ENCODE assay signal across 9 mouse cellular contexts in genomic region chr4:148337890-148338880, GRCm38 (mm10). TPM values are rescaled to one million over a fixed set of nuclear protein-coding genes. Genes with fewer than 3 reads are reported as not detected.
DNase-seq lines count a peak whose midpoint lies in the region; ATAC-seq and TF ChIP-seq lines count a peak whose summit lies in the region.
"Had no signal": no experiment of that assay in that cellular context is flagged by ENCODE, and none has a peak within 500 bp of the region (broad histone marks: within the 10 kb centered on the region; RNA-seq: fewer than 3 reads in every experiment).

No protein-coding gene starts in this region.

- ATAC-seq in intestine, postnatal 0 days = no peak
- no peak for ATAC-seq in intestine, embryonic 15.5 days
- ATAC-seq in forebrain, embryonic 13.5 days = 0 out of 2 replicates have a peak, but pooled peaks have one; percentile 32
- no peak for ATAC-seq in intestine, embryonic 16.5 days

- TF ChIP-seq POLR2A in testis, adult 2 months (IDR thresholded peaks at IDR 0.05; ENCODE audit: control insufficient read depth, low read depth, low read length) = no peak

- no peaks in the 10 kb centered on the region for H3K36me3 ChIP-seq in intestine, postnatal 0 days (ENCODE audit: control insufficient read depth, insufficient read depth)
- no peaks in the 10 kb centered on the region for H3K36me3 ChIP-seq in intestine, embryonic 15.5 days
- no peaks in the 10 kb centered on the region for H3K36me3 ChIP-seq in testis, adult 2 months (ENCODE audit: control insufficient read depth, insufficient read depth, low read length)
- no peaks in the 10 kb centered on the region for H3K36me3 ChIP-seq in forebrain, embryonic 13.5 days (ENCODE audit: poor library complexity, severe bottlenecking)
- H3K36me3 ChIP-seq in intestine, embryonic 16.5 days (ENCODE audit: control insufficient read depth, insufficient read depth, low read length) = no peaks in the 10 kb centered on the region
- H3K36me3 ChIP-seq: limb, embryonic 13.5 days had no signal

- no peaks in the 10 kb centered on the region for H3K27me3 ChIP-seq in intestine, postnatal 0 days (replicated peaks; ENCODE audit: control insufficient read depth, insufficient read depth, low read length)
- H3K27me3 ChIP-seq in intestine, embryonic 15.5 days (replicated peaks) = no peaks in the 10 kb centered on the region
- no peaks in the 10 kb centered on the region for H3K27me3 ChIP-seq in testis, adult 2 months (ENCODE audit: control insufficient read depth, insufficient read depth, low read length)
- no peaks in the 10 kb centered on the region for H3K27me3 ChIP-seq in forebrain, embryonic 13.5 days
- no peaks in the 10 kb centered on the region for H3K27me3 ChIP-seq in intestine, embryonic 16.5 days (replicated peaks; ENCODE audit: control insufficient read depth, insufficient read depth, low read length)
- H3K27me3 ChIP-seq: limb, embryonic 13.5 days had no signal

- no peak overlapping the region for H3K27ac ChIP-seq in intestine, postnatal 0 days (ENCODE audit: low read depth, low read length)
- no peak overlapping the region for H3K27ac ChIP-seq in intestine, embryonic 15.5 days
- H3K27ac ChIP-seq in testis, adult 2 months (ENCODE audit: control insufficient read depth, insufficient read depth, low read depth, low read length) = no peak overlapping the region
- no peak overlapping the region for H3K27ac ChIP-seq in forebrain, embryonic 13.5 days
- no peak overlapping the region for H3K27ac ChIP-seq in intestine, embryonic 16.5 days (ENCODE audit: low read length)
- H3K27ac ChIP-seq: limb, embryonic 13.5 days had no signal

- H3K4me2 ChIP-seq in intestine, postnatal 0 days (replicated peaks; ENCODE audit: low read depth) = no peak overlapping the region
- no peak overlapping the region for H3K4me2 ChIP-seq in intestine, embryonic 15.5 days (replicated peaks)
- no peak overlapping the region for H3K4me2 ChIP-seq in forebrain, embryonic 13.5 days
- H3K4me2 ChIP-seq in intestine, embryonic 16.5 days (ENCODE audit: low read depth, low read length) = no peak overlapping the region
- H3K4me2 ChIP-seq: limb, embryonic 13.5 days had no signal

- no peaks in the 10 kb centered on the region for H3K4me1 ChIP-seq in intestine, postnatal 0 days (replicated peaks; ENCODE audit: control insufficient read depth, insufficient read depth, low read length)
- H3K4me1 ChIP-seq in intestine, embryonic 15.5 days (replicated peaks) = no peaks in the 10 kb centered on the region
- H3K4me1 ChIP-seq in testis, adult 2 months (ENCODE audit: control insufficient read depth, insufficient read depth, low read length) = no peaks in the 10 kb centered on the region
- H3K4me1 ChIP-seq in forebrain, embryonic 13.5 days = peaks cover 8% of the 10 kb centered on the region
- H3K4me1 ChIP-seq in intestine, embryonic 16.5 days (ENCODE audit: control insufficient read depth, insufficient read depth, low read length) = no peaks in the 10 kb centered on the region

- DNase-seq in testis, postnatal 14 days (ENCODE audit: low spot score) = no peak
- no peak for DNase-seq in urinary bladder, adult 2 months (ENCODE audit: low spot score)
- no peak for DNase-seq in spleen, adult 18-20 months

- no peaks in the 10 kb centered on the region for H3K9me3 ChIP-seq in intestine, postnatal 0 days (ENCODE audit: control insufficient read depth)
- H3K9me3 ChIP-seq in intestine, embryonic 15.5 days = no peaks in the 10 kb centered on the region
- H3K9me3 ChIP-seq in forebrain, embryonic 13.5 days (replicated peaks) = no peaks in the 10 kb centered on the region
- no peaks in the 10 kb centered on the region for H3K9me3 ChIP-seq in intestine, embryonic 16.5 days (ENCODE audit: control insufficient read depth, low read length)
- H3K9me3 ChIP-seq: limb, embryonic 13.5 days had no signal

- TF ChIP-seq CTCF in intestine, postnatal 0 days (IDR thresholded peaks at IDR 0.05; ENCODE audit: low read depth) = peak; percentile 58
- peak; percentile 33; the same call in 1 of the 2 replicates for TF ChIP-seq CTCF in testis, adult 2 months (IDR thresholded peaks at IDR 0.05; ENCODE audit: control insufficient read depth, insufficient read depth, insufficient replicate concordance, low read depth, low read length)

- H3K4me3 ChIP-seq in intestine, postnatal 0 days (ENCODE audit: low read depth, low read length) = no peak overlapping the region
- H3K4me3 ChIP-seq in intestine, embryonic 15.5 days (replicated peaks) = no peak overlapping the region
- H3K4me3 ChIP-seq in testis, adult 2 months (ENCODE audit: control insufficient read depth, low read depth, low read length) = no peak overlapping the region
- H3K4me3 ChIP-seq in forebrain, embryonic 13.5 days = no peak overlapping the region
- no peak overlapping the region for H3K4me3 ChIP-seq in intestine, embryonic 16.5 days (ENCODE audit: low read length)
- H3K4me3 ChIP-seq: limb, embryonic 13.5 days had no signal

- no peak overlapping the region for H3K9ac ChIP-seq in intestine, postnatal 0 days (ENCODE audit: low read depth, low read length)
- no peak overlapping the region for H3K9ac ChIP-seq in intestine, embryonic 15.5 days
- H3K9ac ChIP-seq in forebrain, embryonic 13.5 days = no peak overlapping the region
- H3K9ac ChIP-seq in intestine, embryonic 16.5 days (ENCODE audit: low read depth, low read length) = no peak overlapping the region
- H3K9ac ChIP-seq: limb, embryonic 13.5 days had no signal

- WGBS in intestine, postnatal 0 days = 55% methylated on average over 13 of the region's 13 CpGs
- WGBS in intestine, embryonic 15.5 days = 51% methylated on average over 13 of the region's 13 CpGs
- WGBS in forebrain, embryonic 13.5 days = 63% methylated on average over 13 of the region's 13 CpGs
- 57% methylated on average over 13 of the region's 13 CpGs for WGBS in intestine, embryonic 16.5 days

RNA-seq across cellular contexts. Expression of gene Disp3, which starts 50.4 kb away (rescaled TPM):
- polyA plus RNA-seq in intestine, postnatal 0 days (2015; fragmentation: Nextera tagmentation; extraction: Ambion mirVana) = 0.03 and 0.04 TPM in 2 replicates
- polyA plus RNA-seq in intestine, embryonic 15.5 days (2015; fragmentation: Nextera tagmentation; extraction: Ambion mirVana) = 0.11 and 0.21 TPM in 2 replicates
- polyA plus RNA-seq in testis, adult 2 months (2012; rRNA removed) = 0.63 and 2.5 TPM in 2 replicates
- 6.3 and 6.5 TPM in 2 replicates for polyA plus RNA-seq in forebrain, embryonic 13.5 days (2015; fragmentation: Nextera tagmentation; extraction: Ambion mirVana)
- 0.01 and 0.06 TPM in 2 replicates for polyA plus RNA-seq in urinary bladder, adult 2 months (2012; rRNA removed)
- 0.06 and 0.28 TPM in 2 replicates for polyA plus RNA-seq in intestine, embryonic 16.5 days (2015; fragmentation: Nextera tagmentation; extraction: Ambion mirVana)
